Mouse (Mus musculus): ENCODE results near the gene 1700029F12Rik. TPM values are rescaled to one million over a fixed set of nuclear protein-coding genes. Genes with fewer than 3 reads are reported as not detected.

1700029F12Rik gene
- polyA plus RNA-seq (2015; fragmentation: Nextera tagmentation; extraction: Ambion mirVana): not detected in 2 replicates

DNA sequence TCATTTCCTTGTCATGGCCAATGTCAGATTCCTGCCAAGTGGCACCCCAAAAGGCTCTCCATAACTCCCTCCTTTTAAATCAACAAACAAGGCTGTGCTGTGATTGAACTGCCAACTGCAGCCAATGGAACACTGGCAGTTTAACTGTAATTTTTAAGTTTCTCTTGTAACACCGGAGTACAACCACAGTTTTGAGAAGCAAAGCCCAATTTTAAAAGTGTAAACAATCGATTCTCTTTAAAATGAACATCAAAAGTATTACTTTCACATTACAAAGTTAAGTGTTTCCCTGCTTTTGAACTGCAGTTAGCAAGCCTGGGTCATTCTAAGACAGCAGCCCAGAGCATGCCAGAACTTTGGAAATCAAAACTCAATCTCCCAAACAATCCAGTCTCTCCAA, at the start of gene 1700029F12Rik:
TSS of gene 1700029F12Rik (minus strand) at position 101 of the 400 bp plus-strand sequence.
- no peaks in the 10 kb centered on the region for H3K9me3 ChIP-seq (ENCODE audit: control insufficient read depth, low read length)
- H3K27ac ChIP-seq (ENCODE audit: low read depth, low read length): no peak within 1 kb of the TSS
- no peak within 1 kb of the TSS for H3K4me3 ChIP-seq (ENCODE audit: low read length)
- H3K4me1 ChIP-seq (ENCODE audit: control insufficient read depth, insufficient read depth, low read depth, low read length): no peaks in the 10 kb centered on the region
- no peak within 1 kb of the TSS for H3K9ac ChIP-seq (ENCODE audit: low read depth, low read length)
- no peaks in the 10 kb centered on the region for H3K36me3 ChIP-seq (ENCODE audit: control insufficient read depth, insufficient read depth, low read length)
- WGBS: 88% methylated on average over 2 of the region's 2 CpGs
- no peak within 1 kb of the TSS for H3K4me2 ChIP-seq (ENCODE audit: low read length)
- ATAC-seq: no peak
- no peaks in the 10 kb centered on the region for H3K27me3 ChIP-seq (replicated peaks; ENCODE audit: control insufficient read depth, insufficient read depth, low read length)

DNA sequence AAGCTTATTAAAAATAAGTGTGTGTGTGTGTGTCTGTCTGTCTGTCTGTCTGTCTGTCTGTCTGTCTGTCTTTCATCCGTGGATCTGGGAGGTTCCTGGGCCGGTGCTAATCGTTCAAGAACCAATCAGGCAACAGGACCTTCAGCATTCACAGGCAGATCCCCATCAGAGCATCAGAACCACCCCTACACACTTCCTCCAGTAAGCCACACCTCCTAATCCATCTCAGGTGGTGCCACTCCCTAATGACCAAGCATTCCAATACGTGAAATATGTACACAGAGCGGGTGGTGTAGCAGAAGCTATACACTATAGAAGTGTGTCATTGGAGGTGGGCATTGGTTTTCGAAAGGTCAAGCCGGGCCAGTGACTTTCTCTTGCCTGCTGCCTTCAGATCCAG, 48.3 kb upstream of the 1700029F12Rik start:
- 94% methylated on average over 7 of the region's 7 CpGs for WGBS
- Histone ChIP-seq H3K27ac (ENCODE audit: low read depth, low read length) (no peak overlapping the region), H3K4me1 (ENCODE audit: control insufficient read depth, insufficient read depth, low read depth, low read length) (no peaks in the 10 kb centered on the region), H3K9ac (ENCODE audit: low read depth, low read length) (no peak overlapping the region), H3K4me2 (ENCODE audit: low read length) (no peak overlapping the region), H3K27me3 (replicated peaks; ENCODE audit: control insufficient read depth, insufficient read depth, low read length) (no peaks in the 10 kb centered on the region), H3K9me3 (ENCODE audit: control insufficient read depth, low read length) (no peaks in the 10 kb centered on the region), H3K36me3 (ENCODE audit: control insufficient read depth, insufficient read depth, low read length) (no peaks in the 10 kb centered on the region), H3K4me3 (ENCODE audit: low read length) (no peak overlapping the region)
- no peak for ATAC-seq

DNA sequence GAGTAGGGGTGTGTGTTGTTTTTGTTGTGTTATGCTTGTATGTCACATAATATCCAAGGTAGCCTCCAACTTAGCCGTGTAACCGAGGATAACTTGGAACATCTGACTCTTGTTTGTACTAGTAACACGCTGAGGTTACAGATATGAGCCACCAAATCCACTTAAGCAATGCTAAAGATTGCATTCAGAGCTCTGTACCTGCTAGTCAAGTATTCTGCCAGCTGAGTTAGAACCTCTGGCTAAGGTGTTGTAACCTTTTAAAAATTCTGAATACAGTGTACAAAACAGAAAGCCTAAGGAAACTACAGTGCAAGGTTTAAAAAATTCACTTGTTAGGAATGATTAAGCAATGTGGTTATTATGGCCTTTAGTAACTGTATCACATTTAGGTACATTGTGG, 46.5 kb upstream of the 1700029F12Rik start:
- no peaks in the 10 kb centered on the region for H3K4me1 ChIP-seq (ENCODE audit: control insufficient read depth, insufficient read depth, low read depth, low read length)
- no peak overlapping the region for H3K4me2 ChIP-seq (ENCODE audit: low read length)
- WGBS: 86% methylated on average over 3 of the region's 3 CpGs
- no peaks in the 10 kb centered on the region for H3K36me3 ChIP-seq (ENCODE audit: control insufficient read depth, insufficient read depth, low read length)
- no peak overlapping the region for H3K9ac ChIP-seq (ENCODE audit: low read depth, low read length)
- H3K27me3 ChIP-seq (replicated peaks; ENCODE audit: control insufficient read depth, insufficient read depth, low read length): no peaks in the 10 kb centered on the region
- H3K27ac ChIP-seq (ENCODE audit: low read depth, low read length): no peak overlapping the region
- H3K4me3 ChIP-seq (ENCODE audit: low read length): no peak overlapping the region
- H3K9me3 ChIP-seq (ENCODE audit: control insufficient read depth, low read length): no peaks in the 10 kb centered on the region
- ATAC-seq: no peak

DNA sequence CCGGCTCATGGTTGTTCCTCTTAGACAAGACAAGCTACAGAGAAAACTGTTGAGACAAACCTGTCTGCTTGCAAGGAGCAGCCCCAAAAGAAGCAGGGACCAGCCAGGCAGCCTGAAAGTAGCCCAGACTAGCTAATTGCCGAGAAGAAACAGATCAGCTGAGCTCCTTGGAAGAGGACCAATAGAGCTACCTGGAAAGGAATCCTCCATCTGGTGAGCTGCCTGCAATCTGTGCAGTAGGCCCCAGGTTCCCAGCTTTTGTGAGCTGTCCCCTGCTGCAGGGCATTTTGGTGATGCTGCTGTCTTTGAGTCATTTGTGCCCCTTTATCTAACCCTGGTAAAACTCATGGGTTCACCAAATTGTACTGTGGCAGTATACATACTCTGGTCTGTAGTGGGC, 46.0 kb upstream of the 1700029F12Rik start:
- H3K36me3 ChIP-seq (ENCODE audit: control insufficient read depth, insufficient read depth, low read length): no peaks in the 10 kb centered on the region
- ATAC-seq: no peak
- no peaks in the 10 kb centered on the region for H3K9me3 ChIP-seq (ENCODE audit: control insufficient read depth, low read length)
- H3K4me3 ChIP-seq (ENCODE audit: low read length): no peak overlapping the region
- H3K27me3 ChIP-seq (replicated peaks; ENCODE audit: control insufficient read depth, insufficient read depth, low read length): no peaks in the 10 kb centered on the region
- 81% methylated on average over 2 of the region's 2 CpGs for WGBS
- no peak overlapping the region for H3K27ac ChIP-seq (ENCODE audit: low read depth, low read length)
- H3K4me1 ChIP-seq (ENCODE audit: control insufficient read depth, insufficient read depth, low read depth, low read length): no peaks in the 10 kb centered on the region
- H3K4me2 ChIP-seq (ENCODE audit: low read length): no peak overlapping the region
- no peak overlapping the region for H3K9ac ChIP-seq (ENCODE audit: low read depth, low read length)

DNA sequence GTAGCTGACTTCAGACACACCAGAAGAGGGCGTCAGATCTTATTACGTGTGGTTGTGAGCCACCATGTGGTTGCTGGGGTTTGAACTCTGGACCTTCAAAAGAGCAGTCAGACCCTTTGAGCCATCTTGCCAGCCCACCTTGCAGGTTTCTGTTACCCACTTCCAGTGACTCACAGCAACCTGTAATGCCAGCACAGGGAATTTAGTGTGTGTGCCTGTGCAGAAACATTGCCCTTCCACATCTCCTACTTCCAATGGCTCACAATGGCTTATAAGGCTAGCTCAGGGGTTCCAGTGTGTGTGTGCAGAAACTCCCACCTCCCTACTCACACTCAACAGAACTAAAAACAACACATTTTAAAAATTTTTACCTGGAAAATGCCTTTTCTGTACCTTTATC, 43.4 kb upstream of the 1700029F12Rik start:
- H3K27me3 ChIP-seq (replicated peaks; ENCODE audit: control insufficient read depth, insufficient read depth, low read length): no peaks in the 10 kb centered on the region
- H3K36me3 ChIP-seq (ENCODE audit: control insufficient read depth, insufficient read depth, low read length): no peaks in the 10 kb centered on the region
- 96% methylated on average over 2 of the region's 2 CpGs for WGBS
- no peak overlapping the region for H3K9ac ChIP-seq (ENCODE audit: low read depth, low read length)
- H3K9me3 ChIP-seq (ENCODE audit: control insufficient read depth, low read length): no peaks in the 10 kb centered on the region
- no peak for ATAC-seq
- no peak overlapping the region for H3K4me2 ChIP-seq (ENCODE audit: low read length)
- peaks cover 5% of the 10 kb centered on the region for H3K4me1 ChIP-seq (ENCODE audit: control insufficient read depth, insufficient read depth, low read depth, low read length)
- no peak overlapping the region for H3K27ac ChIP-seq (ENCODE audit: low read depth, low read length)
- H3K4me3 ChIP-seq (ENCODE audit: low read length): no peak overlapping the region

DNA sequence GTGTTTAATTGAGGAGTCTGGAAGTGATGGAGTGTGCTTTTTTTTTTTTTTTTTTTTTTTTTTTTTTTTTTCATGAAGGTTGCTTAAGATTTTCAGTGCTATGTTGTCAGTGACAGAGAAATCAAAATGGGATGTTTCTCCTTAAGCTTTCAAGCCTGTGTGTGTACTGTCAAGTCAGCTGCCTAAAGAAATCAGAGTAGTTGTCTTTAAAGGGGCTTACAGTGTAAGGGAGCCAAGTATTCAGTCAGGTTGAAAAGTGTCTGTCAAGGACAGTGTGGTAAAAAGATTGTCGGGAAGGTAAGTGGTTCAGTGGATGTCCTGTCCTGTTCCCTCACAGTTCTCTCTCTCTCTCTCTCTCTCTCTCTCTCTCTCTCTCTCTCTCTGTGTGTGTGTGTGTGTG, 39.3 kb upstream of the 1700029F12Rik start:
- no peak overlapping the region for H3K9ac ChIP-seq (ENCODE audit: low read depth, low read length)
- WGBS: 38% methylated on average over 1 of the region's 1 CpGs
- no peak for ATAC-seq
- peaks cover 5% of the 10 kb centered on the region for H3K4me1 ChIP-seq (ENCODE audit: control insufficient read depth, insufficient read depth, low read depth, low read length)
- no peaks in the 10 kb centered on the region for H3K36me3 ChIP-seq (ENCODE audit: control insufficient read depth, insufficient read depth, low read length)
- no peaks in the 10 kb centered on the region for H3K27me3 ChIP-seq (replicated peaks; ENCODE audit: control insufficient read depth, insufficient read depth, low read length)
- peak overlapping the region; percentile 81; the same call in 1 of the 2 replicates for H3K4me2 ChIP-seq (ENCODE audit: low read length)
- H3K4me3 ChIP-seq (ENCODE audit: low read length): no peak overlapping the region
- no peaks in the 10 kb centered on the region for H3K9me3 ChIP-seq (ENCODE audit: control insufficient read depth, low read length)
- no peak overlapping the region for H3K27ac ChIP-seq (ENCODE audit: low read depth, low read length)

DNA sequence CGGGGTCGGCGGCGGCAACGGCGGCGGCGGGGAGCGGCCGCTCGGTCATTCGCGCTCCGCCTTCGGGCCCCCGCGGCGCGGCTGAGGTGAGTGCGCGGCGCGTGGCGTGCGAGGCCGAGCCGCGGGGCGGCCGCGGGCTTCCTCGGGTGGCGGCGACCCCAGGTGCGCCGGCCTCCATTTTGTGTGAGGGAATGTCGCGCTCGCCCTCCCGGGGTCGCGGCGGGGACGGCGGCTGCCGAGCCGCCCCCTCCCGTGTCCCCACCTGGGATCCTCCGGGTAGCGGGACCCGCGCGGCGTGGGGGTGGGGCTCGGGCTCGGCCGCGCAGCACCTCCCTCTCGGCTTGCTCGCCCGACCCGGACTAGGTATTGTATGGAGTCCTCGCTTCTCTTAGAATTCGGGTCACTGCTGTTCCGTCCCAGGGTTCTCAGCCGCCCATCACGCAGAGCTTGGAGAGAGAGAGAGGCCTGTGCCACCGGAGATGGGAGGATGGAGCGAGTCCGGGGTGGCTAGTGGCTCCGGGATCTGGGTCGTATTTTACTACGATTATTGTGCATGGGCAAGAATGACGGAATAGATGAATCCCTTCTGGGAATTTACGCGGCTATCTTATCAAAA, 37.6 kb upstream of the 1700029F12Rik start:
- WGBS: 2% methylated on average over 53 of the region's 76 CpGs
- no peaks in the 10 kb centered on the region for H3K9me3 ChIP-seq (ENCODE audit: control insufficient read depth, low read length)

DNA sequence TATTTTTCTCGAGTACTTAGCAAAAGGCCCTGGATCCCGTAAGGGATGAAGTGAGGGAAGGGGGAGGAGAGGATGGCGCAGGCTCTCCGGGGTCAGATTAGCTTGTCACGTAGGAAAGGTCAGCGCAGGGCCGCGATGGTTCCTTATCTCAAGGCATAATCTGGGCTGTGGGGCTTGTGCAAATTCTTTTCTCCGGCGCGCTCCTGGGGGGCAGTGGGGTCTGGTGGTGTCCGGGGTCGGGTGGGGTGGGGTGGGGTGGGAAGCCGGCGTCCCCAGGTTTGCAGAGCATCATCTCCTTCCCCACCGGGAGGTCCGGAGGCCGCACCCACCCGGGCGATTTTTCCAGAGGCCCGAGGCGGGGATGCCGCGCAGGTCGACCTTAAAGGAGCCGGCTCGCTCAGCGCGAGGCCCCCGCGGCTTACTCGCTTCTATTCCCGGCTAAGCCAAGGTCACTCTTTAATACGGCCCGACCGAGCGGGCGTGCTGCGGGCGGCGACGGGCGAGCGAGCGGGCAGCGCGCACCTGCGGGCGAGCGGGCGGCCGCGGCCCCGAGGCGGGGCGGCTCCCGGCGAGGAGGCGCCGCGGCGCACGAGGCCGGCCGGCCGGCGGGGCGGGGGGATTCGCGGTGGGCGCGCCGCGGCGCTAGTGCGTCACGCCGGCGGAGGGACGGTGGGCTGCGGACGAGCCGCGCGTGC, 36.9 kb upstream of the 1700029F12Rik start:
- no peaks in the 10 kb centered on the region for H3K9me3 ChIP-seq (ENCODE audit: control insufficient read depth, low read length)
- H3K27ac ChIP-seq (ENCODE audit: low read depth, low read length): peak overlapping the region; percentile 95
- no peaks in the 10 kb centered on the region for H3K36me3 ChIP-seq (ENCODE audit: control insufficient read depth, insufficient read depth, low read length)
- H3K4me3 ChIP-seq (ENCODE audit: low read length): peak overlapping the region; percentile 78
- peaks cover 5% of the 10 kb centered on the region for H3K4me1 ChIP-seq (ENCODE audit: control insufficient read depth, insufficient read depth, low read depth, low read length)
- H3K4me2 ChIP-seq (ENCODE audit: low read length): peak overlapping the region; percentile 81
- ATAC-seq: peak; percentile 87
- H3K27me3 ChIP-seq (replicated peaks; ENCODE audit: control insufficient read depth, insufficient read depth, low read length): no peaks in the 10 kb centered on the region
- peak overlapping the region; percentile 92 for H3K9ac ChIP-seq (ENCODE audit: low read depth, low read length)
- WGBS: under 1% methylated on average over 64 of the region's 85 CpGs

More for the DNA sequence above, 37.6 kb upstream of the 1700029F12Rik start:
- peak overlapping the region; percentile 78 for H3K4me3 ChIP-seq (ENCODE audit: low read length)
- peak overlapping the region; percentile 92 for H3K9ac ChIP-seq (ENCODE audit: low read depth, low read length)
- no peaks in the 10 kb centered on the region for H3K27me3 ChIP-seq (replicated peaks; ENCODE audit: control insufficient read depth, insufficient read depth, low read length)
- H3K4me1 ChIP-seq (ENCODE audit: control insufficient read depth, insufficient read depth, low read depth, low read length): peaks cover 5% of the 10 kb centered on the region
- peak; percentile 88 for ATAC-seq
- H3K36me3 ChIP-seq (ENCODE audit: control insufficient read depth, insufficient read depth, low read length): no peaks in the 10 kb centered on the region
- H3K4me2 ChIP-seq (ENCODE audit: low read length): peak overlapping the region; percentile 81
- peak overlapping the region; percentile 95 for H3K27ac ChIP-seq (ENCODE audit: low read depth, low read length)

DNA sequence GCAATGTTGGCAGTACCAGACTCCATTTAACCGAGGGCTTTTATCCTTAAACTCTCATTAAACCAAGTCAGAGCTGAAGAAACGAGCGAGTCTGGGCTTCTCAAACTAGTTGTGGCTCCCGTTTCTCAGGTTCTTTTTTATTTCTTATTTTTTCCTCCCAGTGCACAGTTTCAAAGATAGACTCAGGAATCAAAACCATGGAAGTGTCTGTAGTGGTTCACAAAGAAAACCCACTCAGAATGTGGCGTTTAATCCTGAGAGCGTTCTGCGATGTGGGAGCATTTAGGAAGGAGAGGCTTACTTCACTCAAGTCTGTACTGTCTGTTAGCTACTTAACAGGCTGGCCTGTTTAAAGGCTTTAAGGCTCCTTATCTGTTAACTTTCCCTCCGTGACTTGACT, 34.0 kb upstream of the 1700029F12Rik start:
- no peak overlapping the region for H3K4me3 ChIP-seq (ENCODE audit: low read length)
- no peaks in the 10 kb centered on the region for H3K9me3 ChIP-seq (ENCODE audit: control insufficient read depth, low read length)
- H3K4me2 ChIP-seq (ENCODE audit: low read length): no peak overlapping the region
- H3K36me3 ChIP-seq (ENCODE audit: control insufficient read depth, insufficient read depth, low read length): no peaks in the 10 kb centered on the region
- WGBS: 52% methylated on average over 8 of the region's 8 CpGs
- no peak overlapping the region for H3K9ac ChIP-seq (ENCODE audit: low read depth, low read length)
- peaks cover 1% of the 10 kb centered on the region for H3K4me1 ChIP-seq (ENCODE audit: control insufficient read depth, insufficient read depth, low read depth, low read length)
- ATAC-seq: no peak
- no peaks in the 10 kb centered on the region for H3K27me3 ChIP-seq (replicated peaks; ENCODE audit: control insufficient read depth, insufficient read depth, low read length)
- no peak overlapping the region for H3K27ac ChIP-seq (ENCODE audit: low read depth, low read length)
